Mouse (Mus musculus): ENCODE results near the gene Cdk19. TPM values are rescaled to one million over a fixed set of nuclear protein-coding genes. Genes with fewer than 3 reads are reported as not detected.
"Not testable (repeated sequence)": the region's sequence is repeated elsewhere in the genome, so short reads cannot be mapped to it uniquely, and the experiment has no call there.

The Cdk19 gene
- 11.3 and 12.3 TPM in 2 replicates for polyA plus RNA-seq (2014; fragmentation: Nextera tagmentation; extraction: Ambion mirVana)

GRCm38 (mm10) chr10:40339351-40339964, at the start of gene Cdk19:
TSS of gene Cdk19 (plus strand) at chr10:40339564.
- Histone ChIP-seq H3K36me3 (replicated peaks; ENCODE audit: control insufficient read depth, insufficient read depth, low read depth, low read length) (no peaks in the 10 kb centered on the region), H3K27ac (replicated peaks; ENCODE audit: low read depth, low read length) (0 out of 2 replicates have a peak within 1 kb of the TSS, but pooled peaks have one; percentile 13), H3K9ac (replicated peaks; ENCODE audit: low read length) (peak within 1 kb of the TSS; percentile 28), H3K4me1 (ENCODE audit: control insufficient read depth, insufficient read depth, low read length) (no peaks in the 10 kb centered on the region), H3K4me3 (ENCODE audit: low read depth, low read length) (no peak within 1 kb of the TSS), H3K4me2 (ENCODE audit: low read depth, low read length) (no peak within 1 kb of the TSS), H3K27me3 (ENCODE audit: control insufficient read depth, insufficient read depth, low read length) (no peaks in the 10 kb centered on the region), H3K9me3 (replicated peaks; ENCODE audit: control insufficient read depth, low read length) (no peaks in the 10 kb centered on the region)
- peak; percentile 68 for DNase-seq (ENCODE audit: low spot score)
- WGBS, result 31% methylated on average over 13 of the region's 13 CpGs
- ATAC-seq (replicated peaks; ENCODE audit: insufficient number of reproducible peaks, low FRiP score, low TSS enrichment, low read depth), result no peak

DNA sequence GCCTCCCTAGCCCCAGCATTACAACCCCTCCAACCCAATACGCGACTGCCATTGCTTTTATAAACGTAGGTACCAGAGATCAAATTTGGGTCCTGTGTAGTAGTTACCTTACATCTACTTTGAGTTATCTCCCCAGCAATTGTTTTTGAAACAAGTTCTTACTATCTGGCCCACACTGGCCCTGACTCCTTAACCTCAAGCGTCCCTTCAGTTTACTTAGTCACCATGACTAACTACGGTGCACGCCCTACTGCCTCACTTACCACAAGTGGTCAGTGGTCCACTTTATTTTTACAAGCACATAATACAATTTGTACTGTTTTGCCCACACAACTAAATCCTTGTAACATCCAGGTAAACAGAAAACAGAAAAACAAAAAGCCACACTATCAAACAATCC, 46.7 kb upstream of the Cdk19 start:
- no peaks in the 10 kb centered on the region for H3K27me3 ChIP-seq (ENCODE audit: control insufficient read depth, insufficient read depth, low read length)
- H3K36me3 ChIP-seq (replicated peaks; ENCODE audit: control insufficient read depth, insufficient read depth, low read depth, low read length), result peaks cover 2% of the 10 kb centered on the region; the same call in 1 of the 2 replicates
- 95% methylated on average over 6 of the region's 6 CpGs for WGBS
- H3K4me3 ChIP-seq (ENCODE audit: low read depth, low read length), result no peak overlapping the region
- DNase-seq (ENCODE audit: low spot score), result no peak
- H3K9me3 ChIP-seq (replicated peaks; ENCODE audit: control insufficient read depth, low read length), result no peaks in the 10 kb centered on the region
- no peak overlapping the region for H3K4me2 ChIP-seq (ENCODE audit: low read depth, low read length)
- H3K27ac ChIP-seq (replicated peaks; ENCODE audit: low read depth, low read length), result no peak overlapping the region
- H3K9ac ChIP-seq (replicated peaks; ENCODE audit: low read length), result no peak overlapping the region
- no peaks in the 10 kb centered on the region for H3K4me1 ChIP-seq (ENCODE audit: control insufficient read depth, insufficient read depth, low read length)
- ATAC-seq (replicated peaks; ENCODE audit: insufficient number of reproducible peaks, low FRiP score, low TSS enrichment, low read depth), result no peak

- Histone ChIP-seq H3K4me1 (ENCODE audit: control insufficient read depth, insufficient read depth, low read length) (no peaks in the 10 kb centered on the region), H3K9ac (replicated peaks; ENCODE audit: low read length) (peak overlapping the region; percentile 96), H3K27me3 (ENCODE audit: control insufficient read depth, insufficient read depth, low read length) (no peaks in the 10 kb centered on the region), H3K4me3 (ENCODE audit: low read depth, low read length) (peak overlapping the region; percentile 98), H3K27ac (replicated peaks; ENCODE audit: low read depth, low read length) (peak overlapping the region; percentile 88), H3K36me3 (replicated peaks; ENCODE audit: control insufficient read depth, insufficient read depth, low read depth, low read length) (no peaks in the 10 kb centered on the region), H3K9me3 (replicated peaks; ENCODE audit: control insufficient read depth, low read length) (no peaks in the 10 kb centered on the region), H3K4me2 (ENCODE audit: low read depth, low read length) (peak overlapping the region; percentile 71)
- WGBS, result under 1% methylated on average over 36 of the region's 36 CpGs
- peak; percentile 92 for DNase-seq (ENCODE audit: low spot score)
- ATAC-seq (replicated peaks; ENCODE audit: insufficient number of reproducible peaks, low FRiP score, low TSS enrichment, low read depth), result peak; percentile 80
These were observed 38.7 kb upstream of the Cdk19 start for GRCm38 (mm10) chr10:40300648-40301171.

- DNase-seq (ENCODE audit: low spot score) (peak; percentile 53), ATAC-seq (replicated peaks; ENCODE audit: insufficient number of reproducible peaks, low FRiP score, low TSS enrichment, low read depth) (peak; percentile 27; the same call in 1 of the 2 replicates)
- Histone ChIP-seq H3K4me2 (ENCODE audit: low read depth, low read length) (peak overlapping the region; percentile 71), H3K27ac (replicated peaks; ENCODE audit: low read depth, low read length) (peak overlapping the region; percentile 88), H3K9ac (replicated peaks; ENCODE audit: low read length) (peak overlapping the region; percentile 96), H3K4me3 (ENCODE audit: low read depth, low read length) (peak overlapping the region; percentile 98)
- not testable (repeated sequence) for H3K4me1 ChIP-seq (ENCODE audit: control insufficient read depth, insufficient read depth, low read length); H3K27me3 ChIP-seq (ENCODE audit: control insufficient read depth, insufficient read depth, low read length); H3K9me3 ChIP-seq (replicated peaks; ENCODE audit: control insufficient read depth, low read length); H3K36me3 ChIP-seq (replicated peaks; ENCODE audit: control insufficient read depth, insufficient read depth, low read depth, low read length)
- under 1% methylated on average over 54 of the region's 91 CpGs for WGBS
These were observed 37.9 kb upstream of the Cdk19 start for GRCm38 (mm10) chr10:40301181-40302075.

DNA sequence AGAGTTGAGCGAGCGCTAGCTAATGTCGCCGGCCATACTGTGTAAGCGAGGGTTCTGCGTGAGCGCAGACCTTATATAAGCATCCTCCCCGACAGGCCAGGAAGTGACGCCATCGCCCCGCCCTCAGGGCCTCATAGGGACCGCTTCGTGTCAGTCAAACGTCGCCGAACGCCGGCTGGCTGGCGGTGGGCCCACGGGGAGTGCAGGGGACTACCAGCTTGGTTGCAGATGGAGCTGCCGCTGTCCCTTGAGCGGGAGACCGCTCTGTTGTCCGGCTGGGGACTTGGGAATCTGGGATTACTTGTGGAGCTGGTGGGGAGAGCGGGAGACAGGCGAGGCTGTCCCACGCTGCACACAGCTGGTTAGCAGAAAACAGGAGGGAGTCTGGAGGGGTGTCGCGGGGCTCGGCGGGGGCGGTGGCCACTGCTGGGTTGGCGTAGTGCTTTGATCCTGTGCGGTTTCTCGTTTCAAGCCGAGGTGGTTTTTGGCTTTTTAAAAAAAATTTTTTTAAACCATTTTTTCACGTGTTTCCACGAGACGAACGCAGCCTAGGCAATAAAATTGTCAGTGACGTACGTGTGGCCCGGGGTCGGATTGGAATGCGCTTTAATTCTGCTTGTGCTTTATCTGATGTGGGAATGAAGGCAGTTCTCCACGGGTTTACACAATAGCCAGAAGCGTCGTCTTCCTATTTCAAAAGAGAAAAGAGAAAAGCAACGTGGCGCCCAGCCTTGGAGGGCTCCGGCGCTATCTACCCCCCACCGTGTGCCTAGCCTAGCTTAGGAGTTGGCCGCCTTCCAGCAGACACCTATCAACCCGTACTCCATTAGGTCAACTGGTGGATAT, 37.0 kb upstream of the Cdk19 start, which contains the start of gene Amd1:
Amd1 (minus strand) TSS at position 47 of the 846 bp plus-strand sequence.
- ATAC-seq (replicated peaks; ENCODE audit: insufficient number of reproducible peaks, low FRiP score, low TSS enrichment, low read depth), result peak; percentile 98
- H3K27ac ChIP-seq (replicated peaks; ENCODE audit: low read depth, low read length), result peak within 1 kb of the TSS; percentile 94
- H3K4me1 ChIP-seq (ENCODE audit: control insufficient read depth, insufficient read depth, low read length), result no peaks in the 10 kb centered on the region
- no peaks in the 10 kb centered on the region for H3K9me3 ChIP-seq (replicated peaks; ENCODE audit: control insufficient read depth, low read length)
- WGBS, result under 1% methylated on average over 55 of the region's 55 CpGs
- no peaks in the 10 kb centered on the region for H3K36me3 ChIP-seq (replicated peaks; ENCODE audit: control insufficient read depth, insufficient read depth, low read depth, low read length)
- H3K9ac ChIP-seq (replicated peaks; ENCODE audit: low read length), result peak within 1 kb of the TSS; percentile 96
- DNase-seq (ENCODE audit: low spot score), result peak; percentile 99
- peak within 1 kb of the TSS; percentile 71 for H3K4me2 ChIP-seq (ENCODE audit: low read depth, low read length)
- peak within 1 kb of the TSS; percentile 98 for H3K4me3 ChIP-seq (ENCODE audit: low read depth, low read length)
- H3K27me3 ChIP-seq (ENCODE audit: control insufficient read depth, insufficient read depth, low read length), result no peaks in the 10 kb centered on the region

- 88% methylated on average over 1 of the region's 1 CpGs for WGBS
- H3K4me2 ChIP-seq (ENCODE audit: low read depth, low read length), result no peak overlapping the region
These were observed 33.4 kb upstream of the Cdk19 start for GRCm38 (mm10) chr10:40305989-40306388.

GRCm38 (mm10) chr10:40307826-40308583, 31.4 kb upstream of the Cdk19 start:
- DNase-seq (ENCODE audit: low spot score) (no peak), ATAC-seq (replicated peaks; ENCODE audit: insufficient number of reproducible peaks, low FRiP score, low TSS enrichment, low read depth) (no peak)
- Histone ChIP-seq H3K4me2 (ENCODE audit: low read depth, low read length) (no peak overlapping the region), H3K27me3 (ENCODE audit: control insufficient read depth, insufficient read depth, low read length) (no peaks in the 10 kb centered on the region), H3K4me1 (ENCODE audit: control insufficient read depth, insufficient read depth, low read length) (no peaks in the 10 kb centered on the region), H3K9me3 (replicated peaks; ENCODE audit: control insufficient read depth, low read length) (no peaks in the 10 kb centered on the region), H3K36me3 (replicated peaks; ENCODE audit: control insufficient read depth, insufficient read depth, low read depth, low read length) (no peaks in the 10 kb centered on the region), H3K9ac (replicated peaks; ENCODE audit: low read length) (no peak overlapping the region), H3K4me3 (ENCODE audit: low read depth, low read length) (no peak overlapping the region), H3K27ac (replicated peaks; ENCODE audit: low read depth, low read length) (no peak overlapping the region)
- 58% methylated on average over 4 of the region's 4 CpGs for WGBS

More at GRCm38 (mm10) chr10:40305989-40306388, 33.4 kb upstream of the Cdk19 start:
- DNase-seq (ENCODE audit: low spot score) (no peak), ATAC-seq (replicated peaks; ENCODE audit: insufficient number of reproducible peaks, low FRiP score, low TSS enrichment, low read depth) (no peak)
- H3K36me3 ChIP-seq (replicated peaks; ENCODE audit: control insufficient read depth, insufficient read depth, low read depth, low read length), result no peaks in the 10 kb centered on the region
- no peaks in the 10 kb centered on the region for H3K27me3 ChIP-seq (ENCODE audit: control insufficient read depth, insufficient read depth, low read length)
- no peaks in the 10 kb centered on the region for H3K4me1 ChIP-seq (ENCODE audit: control insufficient read depth, insufficient read depth, low read length)
- no peaks in the 10 kb centered on the region for H3K9me3 ChIP-seq (replicated peaks; ENCODE audit: control insufficient read depth, low read length)
- no peak overlapping the region for H3K9ac ChIP-seq (replicated peaks; ENCODE audit: low read length)
- H3K4me3 ChIP-seq (ENCODE audit: low read depth, low read length), result no peak overlapping the region
- H3K27ac ChIP-seq (replicated peaks; ENCODE audit: low read depth, low read length), result no peak overlapping the region

All from embryonic facial prominence, embryonic 11.5 days (tissue).